Mouse (Mus musculus) embryonic facial prominence, embryonic 10.5 days (tissue): ENCODE measurements around the gene Arl9. TPM values are rescaled to one million over a fixed set of nuclear protein-coding genes. Genes with fewer than 3 reads are reported as not detected.
"Not testable (repeated sequence)": the region's sequence is repeated elsewhere in the genome, so short reads cannot be mapped to it uniquely, and the experiment has no call there.

Experiments used
- DNase-seq: peaks from one replicate; pipeline ENCODE4 v3.0.0-alpha.2; 2017; ENCODE audit warnings: low spot score
- H3K27ac ChIP-seq: fragments of 300-500 bp; sonication (generic); replicated peaks from 2 replicates; pipeline ENCODE4 v1.5.1; 2016; ENCODE audit warnings: mild to moderate bottlenecking
- H3K27me3 ChIP-seq: fragments of 300-500 bp; sonication (generic); replicated peaks from 2 replicates; pipeline ENCODE4 v1.6.1; 2016; ENCODE audit warnings: low read depth, mild to moderate bottlenecking; ENCODE audit not compliant: poor library complexity, severe bottlenecking
- H3K36me3 ChIP-seq: fragments of 300-500 bp; sonication (generic); replicated peaks from 2 replicates; pipeline ENCODE4 v1.6.1; 2016; ENCODE audit warnings: mild to moderate bottlenecking, moderate library complexity
- H3K4me1 ChIP-seq: fragments of 300-500 bp; sonication (generic); 2 replicates; pipeline ENCODE4 v1.6.1; 2016
- H3K4me3 ChIP-seq: fragments of 300-500 bp; sonication (generic); 2 replicates; pipeline ENCODE4 v1.5.1; 2016; ENCODE audit warnings: mild to moderate bottlenecking, moderate library complexity
- H3K9me3 ChIP-seq: fragments of 300-500 bp; sonication (generic); 2 replicates; pipeline ENCODE4 v1.6.1; 2016; ENCODE audit warnings: mild to moderate bottlenecking
- WGBS: fragments of 180-500 bp; shearing (Covaris S2); methylation state at CpG from one replicate; pipeline ENCODE4 v1.1.7; 2016; 5-methylcytosine and 5-hydroxymethylcytosine counted together
- polyA plus RNA-seq: library from polyadenylated mRNA; unstranded; fragments of >200 nt; fragmentation: Nextera tagmentation; extraction: Ambion mirVana; gene quantifications from 2 replicates; pipeline ENCODE4 v1.2.1, GENCODE M21; 2016

Gene Arl9
- polyA plus RNA-seq: 0.31 TPM in 1 of 2 replicates, not detected in the other

GRCm38 (mm10) chr5:77004051-77004821 lies at the start of gene Arl9:
TSS of gene Arl9 (plus strand) at chr5:77004055.
- 96% methylated on average over 6 of the region's 6 CpGs for WGBS
- no peak within 1 kb of the TSS for H3K4me3 ChIP-seq
- no peak for DNase-seq
- 0 out of 2 replicates have a peak, but pooled peaks cover 3% of the 10 kb centered on the region for H3K9me3 ChIP-seq
- H3K4me1 ChIP-seq: no peaks in the 10 kb centered on the region
- peaks cover 25% of the 10 kb centered on the region for H3K36me3 ChIP-seq
- no peak within 1 kb of the TSS for H3K27ac ChIP-seq
- H3K27me3 ChIP-seq: no peaks in the 10 kb centered on the region

- peaks cover 62% of the 10 kb centered on the region for H3K36me3 ChIP-seq
- WGBS: 90% methylated on average over 6 of the region's 6 CpGs
Observed at GRCm38 (mm10) chr5:76954271-76954900, 49.5 kb upstream of the Arl9 start.

GRCm38 (mm10) chr5:76955474-76955873 lies 48.4 kb upstream of the Arl9 start:
- H3K36me3 ChIP-seq: peaks cover 71% of the 10 kb centered on the region
- DNase-seq: no peak
- H3K27me3 ChIP-seq: no peaks in the 10 kb centered on the region
- no peak overlapping the region for H3K4me3 ChIP-seq
- 80% methylated on average over 4 of the region's 4 CpGs for WGBS
- H3K27ac ChIP-seq: no peak overlapping the region
- no peaks in the 10 kb centered on the region for H3K9me3 ChIP-seq
- H3K4me1 ChIP-seq: peaks cover 27% of the 10 kb centered on the region

More at GRCm38 (mm10) chr5:76954271-76954900, 49.5 kb upstream of the Arl9 start:
- Histone ChIP-seq H3K4me1 (peaks cover 34% of the 10 kb centered on the region), H3K27ac (no peak overlapping the region), H3K4me3 (0 out of 2 replicates have a peak overlapping the region, but pooled peaks have one; percentile 82), H3K9me3 (no peaks in the 10 kb centered on the region), H3K27me3 (no peaks in the 10 kb centered on the region)
- DNase-seq: no peak

DNA sequence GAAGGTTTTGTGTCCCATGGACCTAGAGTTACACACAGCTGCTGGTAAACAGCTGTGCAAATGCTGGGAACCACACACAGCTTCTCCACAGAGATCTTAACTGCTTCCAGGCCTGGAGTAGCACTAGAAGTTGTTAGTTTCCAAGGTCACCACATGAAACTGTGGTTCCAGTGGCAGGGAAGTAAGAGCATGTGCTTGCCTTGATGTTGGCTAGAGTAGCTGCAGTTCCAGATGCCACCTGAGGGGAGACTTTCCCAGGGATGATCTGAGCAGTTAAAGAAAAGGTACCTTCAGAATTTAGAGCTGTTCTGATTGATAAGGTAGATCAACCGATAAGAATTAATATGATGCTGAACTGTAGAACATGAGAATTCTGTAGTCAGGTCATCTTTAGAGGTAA lies 45.9 kb upstream of the Arl9 start:
- peaks cover 96% of the 10 kb centered on the region for H3K36me3 ChIP-seq
- no peak for DNase-seq
- WGBS: 95% methylated on average over 1 of the region's 1 CpGs

DNA sequence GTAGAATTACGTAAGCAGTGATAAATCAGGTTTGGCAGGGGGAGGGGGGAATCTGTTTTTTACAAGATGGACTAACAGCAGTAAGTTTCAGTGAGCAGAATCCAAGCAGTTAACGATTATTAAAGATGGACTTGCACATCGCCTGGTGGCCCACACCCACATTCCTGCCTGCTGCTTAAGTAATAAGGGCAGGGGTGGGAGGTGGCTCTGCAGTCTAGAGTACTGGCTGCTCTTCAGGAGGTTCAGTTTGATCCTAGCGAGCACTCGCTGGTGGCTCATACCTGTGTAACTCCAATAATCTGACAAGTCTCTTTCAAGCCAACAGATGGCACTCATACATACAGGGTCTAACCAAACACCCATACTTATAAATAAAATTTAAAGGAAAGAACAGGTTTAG lies 44.3 kb upstream of the Arl9 start:
- H3K27me3 ChIP-seq: no peaks in the 10 kb centered on the region
- no peak for DNase-seq
- H3K4me1 ChIP-seq: peaks cover 7% of the 10 kb centered on the region
- WGBS: 92% methylated on average over 5 of the region's 5 CpGs
- H3K9me3 ChIP-seq: no peaks in the 10 kb centered on the region
- H3K36me3 ChIP-seq: peaks cover 99% of the 10 kb centered on the region
- H3K4me3 ChIP-seq: no peak overlapping the region
- H3K27ac ChIP-seq: no peak overlapping the region

More for the DNA sequence above, 45.9 kb upstream of the Arl9 start:
- H3K9me3 ChIP-seq: no peaks in the 10 kb centered on the region
- no peaks in the 10 kb centered on the region for H3K27me3 ChIP-seq
- peaks cover 20% of the 10 kb centered on the region for H3K4me1 ChIP-seq
- no peak overlapping the region for H3K4me3 ChIP-seq
- H3K27ac ChIP-seq: no peak overlapping the region

GRCm38 (mm10) chr5:76962545-76962944 lies 41.3 kb upstream of the Arl9 start:
- Histone ChIP-seq H3K9me3 (no peaks in the 10 kb centered on the region), H3K27me3 (no peaks in the 10 kb centered on the region), H3K4me3 (no peak overlapping the region), H3K4me1 (no peaks in the 10 kb centered on the region), H3K36me3 (peaks cover 99% of the 10 kb centered on the region), H3K27ac (no peak overlapping the region)
- 77% methylated on average over 11 of the region's 11 CpGs for WGBS
- DNase-seq: no peak

GRCm38 (mm10) chr5:76964651-76965050 lies 39.2 kb upstream of the Arl9 start:
- Histone ChIP-seq H3K27ac (no peak overlapping the region), H3K36me3 (peaks cover 99% of the 10 kb centered on the region), H3K9me3 (no peaks in the 10 kb centered on the region), H3K4me3 (no peak overlapping the region), H3K4me1 (no peaks in the 10 kb centered on the region), H3K27me3 (no peaks in the 10 kb centered on the region)
- 89% methylated on average over 3 of the region's 3 CpGs for WGBS
- no peak for DNase-seq

GRCm38 (mm10) chr5:76969250-76969649 lies 34.6 kb upstream of the Arl9 start:
- WGBS: 89% methylated on average over 5 of the region's 5 CpGs
- Histone ChIP-seq H3K27ac (no peak overlapping the region), H3K4me1 (peaks cover 9% of the 10 kb centered on the region), H3K4me3 (no peak overlapping the region), H3K9me3 (no peaks in the 10 kb centered on the region), H3K36me3 (peaks cover 83% of the 10 kb centered on the region), H3K27me3 (no peaks in the 10 kb centered on the region)
- no peak for DNase-seq

DNA sequence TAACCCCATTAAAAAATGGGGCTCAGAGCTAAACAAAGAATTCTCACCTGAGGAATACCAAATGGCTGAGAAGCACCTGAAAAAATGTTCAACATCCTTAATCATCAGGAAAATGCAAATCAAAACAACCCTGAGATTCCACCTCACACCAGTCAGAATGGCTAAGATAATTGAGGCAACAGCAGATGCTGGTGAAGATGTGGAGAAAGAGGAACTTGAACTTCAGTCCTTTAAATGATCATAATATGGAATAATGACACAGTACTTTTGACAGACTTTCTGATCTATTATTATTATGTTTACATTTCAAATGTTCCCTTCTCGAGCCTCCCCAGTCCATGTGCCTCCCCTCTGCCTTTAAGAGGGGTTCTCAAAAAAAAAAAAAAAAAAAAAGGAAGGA lies 32.7 kb upstream of the Arl9 start:
- WGBS: 91% methylated on average over 1 of the region's 1 CpGs
- not testable (repeated sequence) for H3K27me3 ChIP-seq, DNase-seq, H3K9me3 ChIP-seq, H3K27ac ChIP-seq, H3K4me3 ChIP-seq
- Histone ChIP-seq H3K4me1 (peaks cover 16% of the 10 kb centered on the region), H3K36me3 (peaks cover 65% of the 10 kb centered on the region)

- Histone ChIP-seq H3K9me3 (no peaks in the 10 kb centered on the region), H3K36me3 (peaks cover 64% of the 10 kb centered on the region), H3K4me3 (peak overlapping the region; percentile 77), H3K27me3 (no peaks in the 10 kb centered on the region), H3K27ac (no peak overlapping the region), H3K4me1 (peaks cover 16% of the 10 kb centered on the region)
- whole genome bisulfite sequencing: 75% methylated on average over 3 of the region's 3 CpGs
- no peak for DNase-seq
Observed at GRCm38 (mm10) chr5:76973488-76973887, 30.4 kb upstream of the Arl9 start.

DNA sequence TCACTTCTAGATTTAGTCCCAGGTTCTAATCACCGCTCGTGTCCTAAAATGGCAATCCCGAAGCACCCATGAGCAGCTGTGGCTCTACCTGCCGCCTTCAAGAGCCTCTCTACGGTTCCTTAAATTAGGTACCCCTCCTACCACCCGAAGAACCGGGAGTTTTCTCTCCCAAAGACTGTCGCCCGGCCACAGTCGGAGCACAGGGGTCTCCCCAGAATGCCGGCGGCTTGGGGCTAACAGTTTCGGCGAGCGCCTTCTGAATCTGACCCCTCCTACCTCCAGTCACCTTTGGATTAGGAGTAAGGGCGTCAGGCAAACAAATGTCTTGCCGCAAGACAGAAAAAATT lies 29.7 kb upstream of the Arl9 start:
- Histone ChIP-seq H3K9me3 (no peaks in the 10 kb centered on the region), H3K4me1 (peaks cover 16% of the 10 kb centered on the region), H3K4me3 (peak overlapping the region; percentile 77), H3K27me3 (no peaks in the 10 kb centered on the region), H3K36me3 (peaks cover 64% of the 10 kb centered on the region), H3K27ac (peak overlapping the region; percentile 89)
- no peak for DNase-seq
- WGBS: 3% methylated on average over 17 of the region's 17 CpGs

GRCm38 (mm10) chr5:76974554-76975285 lies 29.1 kb upstream of the Arl9 start, which contains the start of gene Srp72:
TSS of gene Srp72 (plus strand) at chr5:76974683.
- WGBS: under 1% methylated on average over 60 of the region's 60 CpGs
- Histone ChIP-seq H3K4me1 (peaks cover 16% of the 10 kb centered on the region), H3K27ac (peak within 1 kb of the TSS; percentile 89), H3K4me3 (peak within 1 kb of the TSS; percentile 77), H3K9me3 (no peaks in the 10 kb centered on the region), H3K27me3 (no peaks in the 10 kb centered on the region), H3K36me3 (peaks cover 64% of the 10 kb centered on the region)
- peak; percentile 94 for DNase-seq
